Mouse (Mus musculus): ENCODE measurements at regions not wholly inside any gene's neighbourhood (a gene's known extent, or its start where the extent isn't known, plus 50 kb on each side); places are given as distances from the start of the nearest gene placed in this dataset.

DNA sequence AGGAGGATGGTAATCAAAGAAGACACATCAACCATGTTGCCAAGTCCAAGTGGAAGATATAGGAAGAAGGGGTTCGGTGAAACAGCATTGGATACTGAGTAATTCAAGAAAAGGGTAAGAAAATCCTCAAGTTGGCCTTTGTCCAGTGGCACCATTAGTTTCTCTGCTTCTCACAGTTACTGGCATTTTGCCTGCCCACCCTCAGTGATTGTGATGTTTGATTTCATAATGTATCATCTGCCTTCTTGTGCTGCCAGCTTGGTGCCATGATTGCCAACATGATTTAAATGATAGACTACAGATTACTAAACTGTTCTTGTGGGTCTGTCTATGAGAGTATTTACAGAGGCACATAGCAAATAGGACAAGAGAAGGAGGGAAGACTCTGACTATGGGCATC lies 399.3 kb upstream of the Gm11114 start:
- TF ChIP-seq CTCF (IDR thresholded peaks at IDR 0.05) (no peak), EP300 (IDR thresholded peaks at IDR 0.05) (no peak)

Measured in lung, postnatal 0 days (tissue).